Mouse (Mus musculus) bone marrow macrophage, adult 2 months (primary cell): ENCODE measurements at regions not wholly inside any gene's neighbourhood (a gene's known extent, or its start where the extent isn't known, plus 50 kb on each side); places are given as distances from the start of the nearest gene placed in this dataset.

Experiments used
- CTCF ChIP-seq: IDR thresholded peaks from 2 replicates; pipeline ENCODE4 v1.5.1; 2012; ENCODE audit warnings: low read depth, mild to moderate bottlenecking, low read length, moderate library complexity
- POLR2A ChIP-seq: IDR thresholded peaks from 2 replicates; pipeline ENCODE4 v1.6.1; 2012; ENCODE audit warnings: mild to moderate bottlenecking, low read depth, low read length, borderline replicate concordance

DNA sequence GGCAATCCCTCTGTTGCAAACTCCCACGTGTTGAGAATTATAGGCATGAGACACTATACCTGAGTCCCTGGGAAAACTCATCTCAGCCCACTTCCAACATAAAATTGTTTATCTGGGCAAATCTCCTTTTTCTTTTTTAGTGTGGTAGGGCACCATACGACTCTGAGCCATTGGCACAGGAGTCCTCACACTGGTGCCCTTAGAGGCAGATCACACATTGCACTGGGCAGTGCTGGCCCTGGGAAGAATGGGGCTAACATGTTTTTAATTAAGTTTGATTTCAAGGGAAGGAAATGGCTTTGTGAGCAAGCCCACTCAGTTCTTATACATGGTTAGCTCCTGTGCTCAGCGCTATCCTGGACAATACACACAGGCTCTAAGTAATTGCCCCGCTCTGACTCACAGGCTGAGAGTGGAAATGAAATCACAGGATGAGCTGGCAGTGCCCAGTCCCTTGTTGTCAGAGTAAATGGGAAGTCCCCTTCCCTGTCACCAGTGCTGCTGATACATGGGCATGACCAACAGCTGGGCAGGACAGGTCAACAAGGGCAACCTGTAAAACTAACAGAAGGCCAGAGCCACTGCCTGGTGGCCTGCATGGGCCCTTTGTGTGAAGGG is 463.6 kb upstream of the Kif2a start:
- TF ChIP-seq POLR2A = no peak
- TF ChIP-seq CTCF = no peak
